Mouse (Mus musculus): ENCODE measurements around the gene Plekhm2.

- TF ChIP-seq POLR2A (IDR thresholded peaks at IDR 0.05; ENCODE audit: extremely low read depth, insufficient read depth, low read length) (no peak), CTCF (IDR thresholded peaks at IDR 0.05; ENCODE audit: extremely low read depth, insufficient read depth, low read length) (no peak)
Observed at GRCm38 (mm10) chr4:141625774-141626550, 38.7 kb downstream of the Plekhm2 start.
